Mouse (Mus musculus) heart, embryonic 13.5 days (tissue): ENCODE data around the gene Selplg. TPM values are rescaled to one million over a fixed set of nuclear protein-coding genes. Genes with fewer than 3 reads are reported as not detected.

Source experiments
- ATAC-seq: fragments of 200-750 bp; cut with Nextera tagmentation; 2 replicates; pipeline ENCODE4 v1.8.0; 2017; ENCODE audit warnings: moderate TSS enrichment; ENCODE audit not compliant: insufficient number of reproducible peaks, low FRiP score, low TSS enrichment; ENCODE audit errors: extremely low read depth
- H3K27ac ChIP-seq: fragments of 300-500 bp; sonication (generic); replicated peaks from 2 replicates; pipeline ENCODE4 v1.5.1; 2015; ENCODE audit warnings: moderate library complexity, mild to moderate bottlenecking, inconsistent platforms
- H3K27me3 ChIP-seq: fragments of 300-500 bp; sonication (generic); replicated peaks from 2 replicates; pipeline ENCODE4 v1.6.1; 2015; ENCODE audit warnings: mild to moderate bottlenecking, inconsistent platforms
- H3K36me3 ChIP-seq: fragments of 300-500 bp; sonication (generic); 2 replicates; pipeline ENCODE4 v1.6.1; 2015; ENCODE audit warnings: mild to moderate bottlenecking, inconsistent platforms
- H3K4me1 ChIP-seq: fragments of 300-500 bp; sonication (generic); 2 replicates; pipeline ENCODE4 v1.6.1; 2015; ENCODE audit warnings: inconsistent platforms
- H3K4me2 ChIP-seq: fragments of 300-500 bp; sonication (generic); 2 replicates; pipeline ENCODE4 v1.6.1; 2015; ENCODE audit warnings: inconsistent platforms, mild to moderate bottlenecking, moderate library complexity
- H3K4me3 ChIP-seq: fragments of 300-500 bp; sonication (generic); 2 replicates; pipeline ENCODE4 v1.5.1; 2015; ENCODE audit warnings: moderate library complexity, mild to moderate bottlenecking, inconsistent platforms
- H3K9ac ChIP-seq: fragments of 300-500 bp; sonication (generic); 2 replicates; pipeline ENCODE4 v1.6.1; 2015; ENCODE audit warnings: inconsistent platforms, mild to moderate bottlenecking, moderate library complexity
- H3K9me3 ChIP-seq: fragments of 300-500 bp; sonication (generic); 2 replicates; pipeline ENCODE4 v1.6.1; 2016; ENCODE audit warnings: inconsistent platforms
- WGBS: fragments of 180-500 bp; shearing (Covaris S2); methylation state at CpG from one replicate; pipeline ENCODE4 v1.1.7; 2015; ENCODE audit warnings: mixed read lengths; 5-methylcytosine and 5-hydroxymethylcytosine counted together
- polyA plus RNA-seq: library from polyadenylated mRNA; unstranded; fragments of >200 nt; fragmentation: Nextera tagmentation; extraction: Ambion mirVana; gene quantifications from 2 replicates; pipeline ENCODE4 v1.2.1, GENCODE M21; 2015

Gene Selplg
- polyA plus RNA-seq, 1 experiment from 2014 or later = 1.3 TPM

DNA sequence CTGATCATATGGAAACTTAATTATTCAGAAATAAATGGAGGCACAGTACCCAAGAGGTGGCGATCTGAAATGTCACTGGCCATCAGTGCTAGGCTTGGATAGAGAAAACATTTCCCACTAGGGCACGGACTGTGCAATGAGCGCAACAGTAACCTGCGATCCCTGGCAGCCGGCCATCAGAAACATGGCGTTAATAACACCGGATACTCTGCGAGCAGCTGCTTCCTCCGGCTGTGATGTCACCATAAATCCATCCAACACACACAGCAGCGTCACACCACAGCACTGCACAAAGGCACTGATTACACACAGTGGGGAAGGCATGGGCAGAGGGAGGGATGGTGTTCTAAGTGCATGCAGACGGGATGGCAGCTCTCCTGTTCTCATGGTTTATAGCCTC, 36.7 kb upstream of the Selplg start:
- Histone ChIP-seq H3K4me2 (peak overlapping the region; percentile 16), H3K9ac (peak overlapping the region; percentile 71; the same call in 1 of the 2 replicates)

DNA sequence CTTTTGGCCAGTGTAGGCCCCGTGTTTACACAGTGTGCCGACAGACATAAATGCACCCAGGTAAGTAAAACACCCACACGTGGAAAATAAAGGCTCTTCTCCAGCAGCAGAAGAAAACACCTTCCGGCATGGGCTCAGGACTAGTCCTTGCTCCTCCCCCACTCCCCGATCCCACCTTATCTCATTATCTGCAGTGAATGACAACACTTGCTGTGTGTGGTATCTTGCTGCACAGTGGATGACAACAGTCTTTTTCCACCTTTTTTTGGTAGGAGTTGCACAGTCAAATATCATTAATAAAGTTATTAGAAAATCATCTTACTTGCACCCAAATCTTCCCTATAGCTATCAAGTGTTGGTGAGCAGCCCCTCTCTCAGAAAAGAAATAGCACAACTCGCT, 32.5 kb upstream of the Selplg start:
- no peak overlapping the region for H3K27ac ChIP-seq
- no peak for ATAC-seq
- H3K9me3 ChIP-seq = no peaks in the 10 kb centered on the region
- no peak overlapping the region for H3K9ac ChIP-seq
- H3K36me3 ChIP-seq = peaks cover 48% of the 10 kb centered on the region
- no peak overlapping the region for H3K4me3 ChIP-seq
- WGBS = 68% methylated on average over 6 of the region's 6 CpGs
- no peaks in the 10 kb centered on the region for H3K27me3 ChIP-seq
- no peak overlapping the region for H3K4me2 ChIP-seq
- peaks cover 37% of the 10 kb centered on the region for H3K4me1 ChIP-seq

More for the DNA sequence above, 36.7 kb upstream of the Selplg start:
- H3K4me1 ChIP-seq = peaks cover 71% of the 10 kb centered on the region
- WGBS = 45% methylated on average over 11 of the region's 11 CpGs
- H3K27me3 ChIP-seq = no peaks in the 10 kb centered on the region
- no peak overlapping the region for H3K4me3 ChIP-seq
- ATAC-seq = 0 out of 2 replicates have a peak, but pooled peaks have one; percentile 10
- peaks cover 18% of the 10 kb centered on the region for H3K36me3 ChIP-seq
- no peaks in the 10 kb centered on the region for H3K9me3 ChIP-seq
- peak overlapping the region; percentile 96 for H3K27ac ChIP-seq

DNA sequence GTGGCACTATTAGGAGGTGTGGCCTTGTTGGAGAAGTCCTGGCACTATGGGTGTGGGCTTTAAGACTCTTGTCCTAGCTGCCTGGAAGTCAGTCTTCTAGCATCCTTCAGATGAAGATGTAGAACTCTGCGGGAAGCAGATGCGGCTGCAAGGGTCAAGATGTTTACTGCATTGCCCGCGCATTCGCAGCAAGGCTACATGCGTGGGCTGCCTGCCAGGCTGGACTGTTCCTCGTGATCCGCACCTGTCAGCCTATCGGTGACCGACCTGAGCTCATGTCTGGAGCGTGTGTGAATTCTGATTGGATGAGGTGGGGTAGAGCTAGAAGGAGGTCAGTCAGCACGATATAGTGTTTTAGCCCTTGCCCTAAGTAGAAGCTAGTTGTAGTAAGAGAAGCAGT, 31.6 kb upstream of the Selplg start:
- Histone ChIP-seq H3K4me2 (no peak overlapping the region), H3K9ac (no peak overlapping the region), H3K27ac (no peak overlapping the region), H3K9me3 (no peaks in the 10 kb centered on the region), H3K36me3 (peaks cover 48% of the 10 kb centered on the region), H3K27me3 (no peaks in the 10 kb centered on the region), H3K4me3 (no peak overlapping the region), H3K4me1 (peaks cover 36% of the 10 kb centered on the region)
- ATAC-seq = no peak
- 89% methylated on average over 12 of the region's 12 CpGs for whole genome bisulfite sequencing

DNA sequence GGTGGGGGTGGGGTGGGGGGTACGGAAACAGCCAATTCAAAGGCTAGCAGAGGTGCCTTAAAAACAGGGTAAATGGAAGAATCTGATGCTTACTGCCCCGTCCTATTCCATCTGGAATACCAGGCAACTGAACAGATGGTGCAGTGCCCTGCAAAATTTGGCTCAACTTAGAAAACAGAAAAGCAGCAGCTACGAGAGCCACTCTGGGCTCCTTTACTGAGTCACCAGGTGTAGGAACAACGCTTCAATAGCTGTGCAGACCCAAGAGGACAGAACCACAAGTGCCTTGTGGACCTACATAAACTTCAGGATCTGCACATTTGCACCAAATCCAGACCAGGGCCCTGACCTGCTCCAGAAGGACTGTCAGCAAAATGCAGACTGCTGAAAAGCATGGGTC, 30.0 kb upstream of the Selplg start:
- Histone ChIP-seq H3K4me1 (peaks cover 38% of the 10 kb centered on the region), H3K27me3 (no peaks in the 10 kb centered on the region), H3K4me3 (no peak overlapping the region), H3K27ac (no peak overlapping the region), H3K36me3 (peaks cover 48% of the 10 kb centered on the region), H3K4me2 (no peak overlapping the region), H3K9me3 (no peaks in the 10 kb centered on the region), H3K9ac (no peak overlapping the region)
- no peak for ATAC-seq
- WGBS = 94% methylated on average over 4 of the region's 4 CpGs

DNA sequence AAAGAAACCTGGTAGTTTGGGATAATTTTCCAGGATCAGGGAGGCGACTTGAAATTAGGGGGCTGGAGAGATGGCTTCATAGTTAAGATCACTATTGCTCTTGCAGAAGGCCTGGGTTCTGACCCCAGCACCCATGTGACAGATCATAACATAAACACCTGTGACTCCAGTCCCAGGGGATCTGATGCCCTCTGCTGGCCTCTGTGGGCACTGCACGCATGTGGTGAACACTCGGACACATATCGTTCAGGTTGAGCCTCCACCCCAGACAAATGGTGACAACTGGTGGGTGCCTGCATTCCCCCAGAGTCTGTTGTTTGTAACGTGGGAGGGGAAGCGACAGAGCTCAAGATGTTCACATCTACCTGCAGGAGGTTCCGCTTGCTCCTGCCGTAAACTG, 28.9 kb upstream of the Selplg start:
- no peak for ATAC-seq
- Histone ChIP-seq H3K4me1 (peaks cover 42% of the 10 kb centered on the region), H3K9me3 (no peaks in the 10 kb centered on the region), H3K36me3 (peaks cover 48% of the 10 kb centered on the region), H3K27ac (no peak overlapping the region), H3K4me2 (no peak overlapping the region), H3K27me3 (no peaks in the 10 kb centered on the region), H3K4me3 (no peak overlapping the region), H3K9ac (no peak overlapping the region)
- 91% methylated on average over 8 of the region's 8 CpGs for WGBS

DNA sequence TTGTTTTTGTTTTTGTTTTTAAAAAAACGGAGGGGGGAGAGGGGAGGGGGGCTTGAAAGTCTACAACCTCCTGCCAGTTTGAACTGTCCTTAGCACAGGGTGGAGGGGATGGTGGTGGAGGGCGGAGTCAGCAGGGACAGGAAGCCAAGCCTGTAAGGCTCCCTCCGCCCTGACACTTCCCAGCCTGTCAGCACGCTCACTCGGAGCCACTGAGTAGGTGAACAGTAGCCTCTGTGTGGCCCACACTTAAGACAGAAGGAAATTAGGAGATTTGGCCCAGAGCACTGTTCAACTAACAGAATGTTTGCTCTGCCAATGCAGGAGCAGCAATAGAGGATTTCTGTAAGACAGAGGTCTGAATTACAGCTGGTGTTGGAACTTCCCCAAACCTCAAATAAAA, 26.5 kb upstream of the Selplg start:
- H3K36me3 ChIP-seq = peaks cover 35% of the 10 kb centered on the region
- peak overlapping the region; percentile 28 for H3K4me2 ChIP-seq
- no peaks in the 10 kb centered on the region for H3K9me3 ChIP-seq
- peak overlapping the region; percentile 70 for H3K9ac ChIP-seq
- peak overlapping the region; percentile 96 for H3K27ac ChIP-seq
- H3K27me3 ChIP-seq = no peaks in the 10 kb centered on the region
- 17% methylated on average over 5 of the region's 5 CpGs for WGBS
- H3K4me3 ChIP-seq = no peak overlapping the region
- ATAC-seq = peak; percentile 28; the same call in 1 of the 2 replicates
- H3K4me1 ChIP-seq = peaks cover 65% of the 10 kb centered on the region

DNA sequence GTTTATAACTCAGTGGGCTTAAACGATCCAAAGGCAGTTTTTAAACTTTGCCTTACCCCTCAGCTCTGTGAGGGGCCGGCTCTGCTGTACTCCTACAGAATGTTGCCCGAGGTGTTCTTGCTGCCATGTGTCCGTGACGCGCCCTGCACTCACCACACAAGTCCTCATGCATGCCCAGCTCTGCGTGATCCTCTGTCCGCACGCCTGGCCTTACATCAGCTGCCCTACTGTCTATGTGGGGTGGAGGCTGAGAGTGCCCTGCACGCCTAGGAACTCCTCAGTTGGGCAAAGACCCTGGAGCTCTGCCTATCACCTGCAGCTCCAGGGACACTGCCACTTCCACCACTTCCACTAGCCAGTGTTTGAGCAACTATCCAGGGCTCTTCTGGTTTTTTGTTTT, 26.1 kb upstream of the Selplg start:
- no peaks in the 10 kb centered on the region for H3K27me3 ChIP-seq
- peak overlapping the region; percentile 96 for H3K27ac ChIP-seq
- H3K4me1 ChIP-seq = peaks cover 69% of the 10 kb centered on the region
- 68% methylated on average over 10 of the region's 10 CpGs for WGBS
- H3K9ac ChIP-seq = peak overlapping the region; percentile 70
- no peaks in the 10 kb centered on the region for H3K9me3 ChIP-seq
- no peak overlapping the region for H3K4me3 ChIP-seq
- peak overlapping the region; percentile 28; the same call in 1 of the 2 replicates for H3K4me2 ChIP-seq
- ATAC-seq = no peak
- H3K36me3 ChIP-seq = peaks cover 32% of the 10 kb centered on the region

DNA sequence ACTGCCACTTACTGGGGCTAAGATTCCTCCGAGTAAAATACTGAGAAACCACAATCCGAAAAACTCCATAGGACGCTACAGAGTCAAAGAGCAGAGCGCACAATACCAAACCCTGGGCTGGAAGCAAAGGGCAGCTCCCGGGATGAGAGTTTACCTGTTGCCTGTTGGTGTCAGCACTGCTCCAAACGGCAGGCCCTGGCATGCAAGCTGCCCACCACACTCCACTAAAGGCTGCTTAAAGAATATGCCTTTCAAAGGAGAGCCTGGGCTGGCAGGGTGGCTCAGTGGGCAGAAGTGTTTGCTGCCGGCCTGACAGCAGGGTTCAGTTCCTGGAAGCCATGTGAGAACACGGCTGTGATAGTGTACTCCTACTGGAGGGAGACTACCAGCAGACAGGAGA, 25.2 kb upstream of the Selplg start:
- Histone ChIP-seq H3K4me3 (no peak overlapping the region), H3K4me2 (no peak overlapping the region), H3K27me3 (no peaks in the 10 kb centered on the region), H3K9ac (peak overlapping the region; percentile 70), H3K4me1 (peaks cover 77% of the 10 kb centered on the region), H3K36me3 (peaks cover 30% of the 10 kb centered on the region), H3K9me3 (no peaks in the 10 kb centered on the region), H3K27ac (peak overlapping the region; percentile 96)
- ATAC-seq = no peak
- 53% methylated on average over 8 of the region's 8 CpGs for WGBS

DNA sequence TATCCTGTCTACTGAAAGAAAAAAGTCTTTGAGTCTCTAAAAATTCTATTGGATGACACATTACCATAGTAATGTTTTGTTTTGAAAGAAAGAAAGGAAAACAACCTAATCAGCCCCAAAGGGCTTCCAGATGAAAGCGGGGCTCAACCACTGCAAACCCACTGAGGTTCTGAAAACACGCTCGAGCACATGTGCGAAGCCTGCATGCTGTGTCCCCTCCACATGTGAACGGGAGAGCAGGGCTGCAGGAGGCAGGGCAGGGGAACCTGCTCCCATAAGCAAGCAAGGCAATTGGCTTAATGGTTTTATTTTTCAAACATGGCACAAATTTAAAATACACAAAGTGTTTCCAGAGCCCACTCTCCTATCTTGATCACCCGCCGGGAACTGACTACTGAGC, 24.2 kb upstream of the Selplg start:
- no peak overlapping the region for H3K4me3 ChIP-seq
- no peak for ATAC-seq
- peaks cover 77% of the 10 kb centered on the region for H3K4me1 ChIP-seq
- no peak overlapping the region for H3K4me2 ChIP-seq
- H3K27ac ChIP-seq = peak overlapping the region; percentile 96
- WGBS = 64% methylated on average over 7 of the region's 7 CpGs
- H3K9ac ChIP-seq = peak overlapping the region; percentile 70
- H3K36me3 ChIP-seq = peaks cover 30% of the 10 kb centered on the region
- no peaks in the 10 kb centered on the region for H3K9me3 ChIP-seq
- no peaks in the 10 kb centered on the region for H3K27me3 ChIP-seq

DNA sequence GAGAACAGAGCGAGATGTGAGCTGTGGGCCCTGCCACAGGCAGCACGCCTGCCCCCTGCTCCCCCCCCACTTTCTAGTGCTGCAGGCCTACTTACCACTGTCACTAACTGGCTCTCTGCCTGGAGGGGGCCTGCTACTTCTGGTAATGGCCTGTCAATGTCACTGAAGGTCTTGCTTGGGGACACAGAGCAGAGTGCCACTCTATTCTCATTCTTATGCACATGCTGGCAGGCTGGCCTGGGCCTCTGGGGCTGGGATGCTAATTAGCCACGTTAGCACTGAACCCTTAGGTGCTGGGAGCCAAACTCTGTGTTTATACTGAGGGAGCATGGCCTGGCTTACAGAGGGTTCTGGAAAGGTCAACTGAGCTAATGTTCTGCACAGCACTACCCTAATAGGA, 23.3 kb upstream of the Selplg start:
- Histone ChIP-seq H3K9me3 (no peaks in the 10 kb centered on the region), H3K36me3 (peaks cover 30% of the 10 kb centered on the region), H3K4me3 (no peak overlapping the region), H3K4me2 (no peak overlapping the region), H3K27me3 (no peaks in the 10 kb centered on the region), H3K9ac (peak overlapping the region; percentile 70), H3K27ac (peak overlapping the region; percentile 96), H3K4me1 (peaks cover 81% of the 10 kb centered on the region)
- 42% methylated on average over 3 of the region's 3 CpGs for WGBS
- peak; percentile 65; the same call in 1 of the 2 replicates for ATAC-seq

DNA sequence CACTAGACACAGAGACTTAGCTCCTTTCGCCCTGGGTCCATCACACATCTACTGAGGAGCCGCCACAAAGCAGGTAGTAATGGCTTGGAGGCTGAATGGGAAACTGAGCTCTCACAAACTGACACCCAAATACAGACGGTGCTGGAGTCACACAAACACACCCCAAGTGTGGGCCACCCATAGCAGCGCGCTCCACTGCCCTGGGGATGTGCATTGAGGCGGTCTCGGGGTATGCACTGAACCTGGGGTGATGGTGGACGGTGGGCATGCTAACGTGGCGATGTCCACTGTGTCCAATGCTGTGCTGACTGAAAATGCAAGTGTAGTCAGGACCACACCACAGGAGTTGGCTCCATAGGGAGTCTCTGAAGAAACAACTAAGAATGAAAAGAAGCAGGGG, 22.7 kb upstream of the Selplg start:
- no peak overlapping the region for H3K4me2 ChIP-seq
- H3K4me3 ChIP-seq = no peak overlapping the region
- ATAC-seq = no peak
- H3K27ac ChIP-seq = peak overlapping the region; percentile 96
- H3K4me1 ChIP-seq = peaks cover 78% of the 10 kb centered on the region
- peak overlapping the region; percentile 70 for H3K9ac ChIP-seq
- H3K36me3 ChIP-seq = peaks cover 36% of the 10 kb centered on the region
- WGBS = 93% methylated on average over 10 of the region's 10 CpGs
- no peaks in the 10 kb centered on the region for H3K27me3 ChIP-seq
- no peaks in the 10 kb centered on the region for H3K9me3 ChIP-seq

DNA sequence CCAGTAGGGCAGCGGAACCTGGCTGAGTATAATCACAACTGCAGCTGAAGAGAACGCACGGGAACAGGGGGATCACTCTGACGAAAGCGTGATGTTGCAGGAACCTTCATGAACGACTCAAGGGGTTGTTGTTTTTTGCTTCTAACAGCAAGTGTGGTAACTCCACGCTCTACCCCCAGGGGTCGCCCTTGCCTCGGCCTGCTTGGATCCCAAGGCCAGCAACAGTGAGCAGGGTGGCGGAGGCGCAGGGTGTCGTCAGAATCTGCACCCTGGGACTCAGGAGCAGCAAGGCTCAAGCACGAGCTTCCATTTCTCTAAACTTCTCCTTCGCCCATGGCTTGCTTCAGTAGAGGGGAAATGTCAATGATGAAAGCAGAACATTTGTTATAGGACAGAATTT, 22.1 kb upstream of the Selplg start:
- WGBS = 37% methylated on average over 14 of the region's 14 CpGs
- peak overlapping the region; percentile 96 for H3K27ac ChIP-seq

More for the DNA sequence above, 22.1 kb upstream of the Selplg start:
- ATAC-seq = no peak
- peaks cover 42% of the 10 kb centered on the region for H3K36me3 ChIP-seq
- H3K27me3 ChIP-seq = no peaks in the 10 kb centered on the region
- no peak overlapping the region for H3K4me3 ChIP-seq
- H3K4me1 ChIP-seq = peaks cover 74% of the 10 kb centered on the region
- no peak overlapping the region for H3K4me2 ChIP-seq
- H3K9ac ChIP-seq = peak overlapping the region; percentile 30; the same call in 1 of the 2 replicates
- H3K9me3 ChIP-seq = no peaks in the 10 kb centered on the region
